Mouse (Mus musculus) CH12.LX (cell line): Measurements from ENCODE around the gene Agmat. TPM values are rescaled to one million over a fixed set of nuclear protein-coding genes. Genes with fewer than 3 reads are reported as not detected.

Experiments
- DNase-seq: peaks from one replicate; pipeline ENCODE4 v3.0.0-alpha.2; 2013; ENCODE audit errors: extremely low read depth
- H3K27ac ChIP-seq: 2 replicates; pipeline ENCODE4 v1.5.1; 2012; ENCODE audit warnings: low read depth, mild to moderate bottlenecking, control low read depth, moderate library complexity; ENCODE audit not compliant: insufficient read depth
- H3K27me3 ChIP-seq: replicated peaks from 2 replicates; pipeline ENCODE3; 2012; ENCODE audit warnings: inconsistent platforms
- H3K36me3 ChIP-seq, 2 experiments: replicated peaks in 1 of 2; 2 replicates each; pipeline versions ENCODE3 to v1.6.1; 2012; ENCODE audit warnings: inconsistent platforms in 1 of 2, low read length in 1 of 2, mild to moderate bottlenecking in 1 of 2, mixed read lengths in 1 of 2, moderate library complexity in 1 of 2; ENCODE audit not compliant: control insufficient read depth in 1 of 2, insufficient read depth in 1 of 2
- H3K4me1 ChIP-seq, 2 experiments: 2 replicates each; pipeline ENCODE4 v1.6.1; 2012; ENCODE audit warnings: inconsistent platforms in 1 of 2, moderate library complexity in 1 of 2; ENCODE audit not compliant: insufficient read depth in 2 of 2, control insufficient read depth in 1 of 2
- H3K4me2 ChIP-seq: 2 replicates; pipeline ENCODE4 v1.6.1; 2012; ENCODE audit warnings: low read depth, mild to moderate bottlenecking, control low read depth; ENCODE audit not compliant: poor library complexity, insufficient read depth, severe bottlenecking
- H3K4me3 ChIP-seq, 3 experiments: fragments of 150-350 bp in 1 of 3; sonication (generic) in 1 of 3; replicated peaks in 1 of 3; 2 replicates each; pipeline versions ENCODE3 to v1.5.1; 2011 to 2012; ENCODE audit warnings: low read depth in 2 of 3, low read length in 2 of 3, mild to moderate bottlenecking in 2 of 3, moderate library complexity in 2 of 3, control low read depth in 1 of 3, improper control_type of control experiment in 1 of 3, inconsistent platforms in 1 of 3, mixed read lengths in 1 of 3; ENCODE audit not compliant: poor library complexity in 1 of 3
- H3K79me2 ChIP-seq: replicated peaks from 2 replicates; pipeline ENCODE4 v1.6.1; 2012; ENCODE audit warnings: mild to moderate bottlenecking, moderate library complexity; ENCODE audit not compliant: control insufficient read depth, poor library complexity, insufficient read depth, severe bottlenecking; ENCODE audit errors: extremely low read depth
- H3K9ac ChIP-seq: 2 replicates; pipeline ENCODE4 v1.6.1; 2012; ENCODE audit warnings: low read depth, mild to moderate bottlenecking, control low read depth, moderate library complexity; ENCODE audit not compliant: insufficient read depth
- H3K9me3 ChIP-seq: replicated peaks from 2 replicates; pipeline ENCODE3; 2012; ENCODE audit warnings: low read length, inconsistent platforms, mixed read lengths
- CHD1 ChIP-seq: IDR thresholded peaks from 2 replicates; pipeline ENCODE4 v1.6.1; 2012; ENCODE audit warnings: low read depth, low read length, improper control_type of control experiment, inconsistent platforms
- CHD2 ChIP-seq: IDR thresholded peaks from 2 replicates; pipeline ENCODE4 v1.6.1; 2011; ENCODE audit warnings: low read length, improper control_type of control experiment
- E2F4 ChIP-seq: IDR thresholded peaks from 2 replicates; pipeline ENCODE4 v1.6.1; 2011; ENCODE audit warnings: low read depth, low read length, improper control_type of control experiment; ENCODE audit not compliant: insufficient replicate concordance
- ELF1 ChIP-seq: IDR thresholded peaks from 2 replicates; pipeline ENCODE4 v1.6.1; 2014; ENCODE audit warnings: low read depth, mild to moderate bottlenecking, inconsistent platforms, low read length, improper control_type of control experiment
- ETS1 ChIP-seq: conservative IDR thresholded peaks from 2 replicates; pipeline ENCODE4 v1.6.1; 2012; ENCODE audit warnings: low read depth, mild to moderate bottlenecking, inconsistent platforms, low read length, improper control_type of control experiment, moderate library complexity
- HCFC1 ChIP-seq: IDR thresholded peaks from 2 replicates; pipeline ENCODE4 v1.6.1; 2012; ENCODE audit warnings: low read depth, mild to moderate bottlenecking, inconsistent platforms, low read length, improper control_type of control experiment
- JUN ChIP-seq: IDR thresholded peaks from 2 replicates; pipeline ENCODE4 v1.6.1; 2011; ENCODE audit warnings: low read depth, mild to moderate bottlenecking, low read length, improper control_type of control experiment, moderate library complexity; ENCODE audit not compliant: insufficient read depth
- JUND ChIP-seq: conservative IDR thresholded peaks from 2 replicates; pipeline ENCODE4 v1.6.1; 2011; ENCODE audit warnings: low read depth, low read length, improper control_type of control experiment
- KAT2A ChIP-seq: IDR thresholded peaks from 2 replicates; pipeline ENCODE4 v1.6.1; 2012; ENCODE audit warnings: low read length, improper control_type of control experiment, inconsistent platforms; ENCODE audit not compliant: insufficient replicate concordance
- MAX ChIP-seq: IDR thresholded peaks from 2 replicates; pipeline ENCODE4 v1.6.1; 2011; ENCODE audit warnings: low read length, improper control_type of control experiment
- MXI1 ChIP-seq: IDR thresholded peaks from 2 replicates; pipeline ENCODE4 v1.6.1; 2011; ENCODE audit warnings: mild to moderate bottlenecking, low read depth, low read length, improper control_type of control experiment
- MYC ChIP-seq: IDR thresholded peaks from 2 replicates; pipeline ENCODE4 v1.6.1; 2011; ENCODE audit warnings: low read depth, mild to moderate bottlenecking, improper control_type of control experiment, low read length
- NELFE ChIP-seq: IDR thresholded peaks from 2 replicates; pipeline ENCODE4 v1.6.1; 2011; ENCODE audit warnings: low read depth, low read length, improper control_type of control experiment
- PAX5 ChIP-seq: IDR thresholded peaks from 2 replicates; pipeline ENCODE4 v1.6.1; 2012; ENCODE audit warnings: low read length, inconsistent platforms, mixed read lengths
- POLR2AphosphoS2 ChIP-seq: IDR thresholded peaks from 2 replicates; pipeline ENCODE4 v1.6.1; 2011; ENCODE audit warnings: low read depth, low read length, improper control_type of control experiment
- RAD21 ChIP-seq: IDR thresholded peaks from 2 replicates; pipeline ENCODE4 v1.6.1; 2011; ENCODE audit warnings: low read depth, mild to moderate bottlenecking, low read length, improper control_type of control experiment, moderate library complexity
- SIN3A ChIP-seq: IDR thresholded peaks from 2 replicates; pipeline ENCODE4 v1.6.1; 2012; ENCODE audit warnings: low read length, improper control_type of control experiment, inconsistent platforms
- SMC3 ChIP-seq: IDR thresholded peaks from 2 replicates; pipeline ENCODE4 v1.6.1; 2011; ENCODE audit warnings: low read depth, low read length, improper control_type of control experiment
- TCF12 ChIP-seq: IDR thresholded peaks from 2 replicates; pipeline ENCODE4 v1.6.1; 2014; ENCODE audit warnings: low read depth, mild to moderate bottlenecking, inconsistent platforms, low read length, improper control_type of control experiment
- UBTF ChIP-seq: IDR thresholded peaks from 2 replicates; pipeline ENCODE4 v1.6.1; 2012; ENCODE audit warnings: low read depth, mild to moderate bottlenecking, inconsistent platforms, low read length, improper control_type of control experiment, moderate library complexity
- USF2 ChIP-seq: conservative IDR thresholded peaks from 2 replicates; pipeline ENCODE4 v1.6.1; 2011; ENCODE audit warnings: low read depth, low read length, improper control_type of control experiment
- ZC3H11A ChIP-seq: IDR thresholded peaks from 2 replicates; pipeline ENCODE4 v1.6.1; 2012; ENCODE audit warnings: low read depth, mild to moderate bottlenecking, inconsistent platforms, low read length, improper control_type of control experiment
- ZKSCAN1 ChIP-seq: IDR thresholded peaks from 2 replicates; pipeline ENCODE4 v1.6.1; 2012; ENCODE audit warnings: low read depth, inconsistent platforms, low read length, improper control_type of control experiment, borderline replicate concordance
- ZMIZ1 ChIP-seq: IDR thresholded peaks from 2 replicates; pipeline ENCODE4 v1.6.1; 2012; ENCODE audit warnings: low read depth, mild to moderate bottlenecking, inconsistent platforms, low read length, improper control_type of control experiment
- ZNF384 ChIP-seq: IDR thresholded peaks from 2 replicates; pipeline ENCODE4 v1.6.1; 2012; ENCODE audit warnings: low read depth, low read length, improper control_type of control experiment, inconsistent platforms
- dilution Hi-C: fragments of 300-500 bp; cut with MboI; formaldehyde crosslinking; loops from 2 replicates; pipeline ENCODE4 v1.14.3; 2020; ENCODE audit warnings: low sequenced_read_pairs; ENCODE audit not compliant: extremely low pct_unique_long_range_greater_than_20kb, extremely low pct_ligation_motif_present
- in situ Hi-C: fragments of 300-500 bp; cut with MboI; formaldehyde crosslinking; loops from 3 replicates; pipeline ENCODE4 v1.14.3; 2019; ENCODE audit warnings: low sequenced_read_pairs, low pct_ligation_motif_present, low pct_unique_long_range_greater_than_20kb, mixed read lengths
- polyA plus RNA-seq: library from polyadenylated mRNA; unstranded; fragments of >175 nt; gene quantifications from 2 replicates; pipeline ENCODE4 v1.2.1, GENCODE M21; 2012; ENCODE audit warnings: low read depth; ENCODE audit not compliant: insufficient read length
- total RNA-seq, 2 experiments: library from RNA; depleted of rRNA; stranded (reverse); fragments of 300-350 nt in 1 of 2; fragments of >200 nt in 1 of 2; gene quantifications; 2 replicates each; pipeline ENCODE4 v1.2.3; 2012 to 2014

The Agmat gene
- total and polyA plus RNA-seq, 3 experiments = not detected

GRCm38 (mm10) chr4:141730401-141730800 is 16.1 kb upstream of the Agmat start:
- peaks cover 9% of the 10 kb centered on the region for H3K27me3 ChIP-seq
- TF ChIP-seq ETS1 (no peak), MXI1 (no peak), SIN3A (no peak), E2F4 (no peak), POLR2AphosphoS2 (no peak), CHD2 (no peak), ELF1 (no peak), MAX (no peak), ZKSCAN1 (no peak), TCF12 (no peak), UBTF (no peak), HCFC1 (no peak), ZMIZ1 (no peak), USF2 (no peak), JUN (no peak), JUND (no peak)
- H3K9ac ChIP-seq = no peak overlapping the region
- dilution Hi-C loops = no loop called here
- H3K4me2 ChIP-seq = no peak overlapping the region
- peaks cover 0 to 8% of the 10 kb centered on the region in 2 experiments; a peak in 2 of 4 replicates for H3K4me1 ChIP-seq
- no peak overlapping the region for H3K27ac ChIP-seq
- no peaks in the 10 kb centered on the region for H3K9me3 ChIP-seq
- H3K79me2 ChIP-seq = no peaks in the 10 kb centered on the region
- in situ Hi-C loops = no loop called here
- no peaks in the 10 kb centered on the region for H3K36me3 ChIP-seq
- no peak overlapping the region for H3K4me3 ChIP-seq
- no peak for DNase-seq

- Histone ChIP-seq H3K27ac (no peak overlapping the region), H3K79me2 (no peaks in the 10 kb centered on the region), H3K27me3 (peaks cover 8% of the 10 kb centered on the region), H3K4me3 (no peak overlapping the region), H3K4me2 (no peak overlapping the region), H3K9me3 (no peaks in the 10 kb centered on the region), H3K36me3 (no peaks in the 10 kb centered on the region), H3K9ac (no peak overlapping the region), H3K4me1 (peaks cover 0 to 8% of the 10 kb centered on the region in 2 experiments; a peak in 2 of 4 replicates)
- no peak for DNase-seq
- in situ Hi-C loops = no loop called here
- TF ChIP-seq NELFE (no peak), PAX5 (no peak), E2F4 (no peak), SMC3 (no peak), ZKSCAN1 (no peak), ZNF384 (no peak), KAT2A (no peak), POLR2AphosphoS2 (no peak), CHD1 (no peak), TCF12 (no peak), ZC3H11A (no peak), ELF1 (no peak), MYC (no peak), ZMIZ1 (no peak), RAD21 (no peak)
- dilution Hi-C loops = no loop called here
Observed at GRCm38 (mm10) chr4:141731766-141732165, 14.7 kb upstream of the Agmat start.
